Mouse (Mus musculus) intestine, embryonic 14.5 days (tissue): ENCODE measurements around the gene Polr1d. TPM values are rescaled to one million over a fixed set of nuclear protein-coding genes. Genes with fewer than 3 reads are reported as not detected.

Source experiments
- ATAC-seq: fragments of 200-750 bp; cut with Nextera tagmentation; replicated peaks from 2 replicates; pipeline ENCODE4 v1.8.0; 2017; ENCODE audit warnings: low read depth, moderate number of reproducible peaks, moderate TSS enrichment, moderate library complexity; ENCODE audit not compliant: low FRiP score, low TSS enrichment
- DNase-seq: peaks from one replicate; pipeline ENCODE4 v3.0.0-alpha.2; 2018; ENCODE audit warnings: low spot score
- H3K27ac ChIP-seq: fragments of 300-500 bp; sonication (generic); 2 replicates; pipeline ENCODE4 v1.5.1; 2014; ENCODE audit warnings: low read depth, mild to moderate bottlenecking, control low read depth
- H3K27me3 ChIP-seq: fragments of 300-500 bp; sonication (generic); replicated peaks from 2 replicates; pipeline ENCODE4 v1.6.1; 2014; ENCODE audit warnings: low read length, control low read depth; ENCODE audit not compliant: control insufficient read depth, insufficient read depth
- H3K36me3 ChIP-seq: fragments of 300-500 bp; sonication (generic); 2 replicates; pipeline ENCODE4 v1.6.1; 2014; ENCODE audit warnings: low read length, control low read depth; ENCODE audit not compliant: control insufficient read depth, insufficient read depth
- H3K4me1 ChIP-seq: fragments of 300-500 bp; sonication (generic); replicated peaks from 2 replicates; pipeline ENCODE4 v1.6.1; 2014; ENCODE audit warnings: low read length, control low read depth, mixed read lengths; ENCODE audit not compliant: control insufficient read depth, insufficient read depth
- H3K4me2 ChIP-seq: fragments of 300-500 bp; sonication (generic); 2 replicates; pipeline ENCODE4 v1.6.1; 2014; ENCODE audit warnings: low read length
- H3K4me3 ChIP-seq: fragments of 300-500 bp; sonication (generic); 2 replicates; pipeline ENCODE4 v1.5.1; 2014; ENCODE audit warnings: low read depth, low read length, control low read depth, mixed read lengths
- H3K9ac ChIP-seq: fragments of 300-500 bp; sonication (generic); 2 replicates; pipeline ENCODE4 v1.6.1; 2014; ENCODE audit warnings: mild to moderate bottlenecking, low read length
- H3K9me3 ChIP-seq: fragments of 300-500 bp; sonication (generic); 2 replicates; pipeline ENCODE4 v1.6.1; 2016; ENCODE audit warnings: low read length, control low read depth; ENCODE audit not compliant: control insufficient read depth
- WGBS: fragments of 180-500 bp; shearing (Covaris S2); extraction: QIAGEN DNeasy Blood & Tissue Kit; methylation state at CpG from one replicate; pipeline ENCODE4 v1.1.7; 2014; 5-methylcytosine and 5-hydroxymethylcytosine counted together
- polyA plus RNA-seq: library from polyadenylated mRNA; unstranded; fragments of >200 nt; fragmentation: Nextera tagmentation; extraction: Ambion mirVana; gene quantifications from 2 replicates; pipeline ENCODE4 v1.2.1, GENCODE M21; 2014

Gene Polr1d
- polyA plus RNA-seq, 1 experiment from 2014 or later: 163 TPM

- Histone ChIP-seq H3K4me2 (no peak overlapping the region), H3K27me3 (no peaks in the 10 kb centered on the region), H3K36me3 (no peaks in the 10 kb centered on the region), H3K27ac (no peak overlapping the region), H3K4me3 (no peak overlapping the region), H3K4me1 (0 out of 2 replicates have a peak, but pooled peaks cover 13% of the 10 kb centered on the region), H3K9ac (no peak overlapping the region), H3K9me3 (no peaks in the 10 kb centered on the region)
- WGBS: 64% methylated on average over 9 of the region's 9 CpGs
- ATAC-seq: no peak
- no peak for DNase-seq
Measured at GRCm38 (mm10) chr5:147059319-147059718, 17.5 kb upstream of the Polr1d start.

GRCm38 (mm10) chr5:147060024-147060423, 16.8 kb upstream of the Polr1d start:
- H3K27ac ChIP-seq: no peak overlapping the region
- WGBS: 87% methylated on average over 2 of the region's 2 CpGs
- H3K4me1 ChIP-seq: 0 out of 2 replicates have a peak, but pooled peaks cover 13% of the 10 kb centered on the region
- no peak overlapping the region for H3K4me3 ChIP-seq
- H3K36me3 ChIP-seq: no peaks in the 10 kb centered on the region
- no peak overlapping the region for H3K4me2 ChIP-seq
- no peak for ATAC-seq
- no peak for DNase-seq
- no peaks in the 10 kb centered on the region for H3K9me3 ChIP-seq
- H3K9ac ChIP-seq: no peak overlapping the region
- H3K27me3 ChIP-seq: no peaks in the 10 kb centered on the region

- ATAC-seq: no peak
- WGBS: 64% methylated on average over 8 of the region's 8 CpGs
- DNase-seq: no peak
- Histone ChIP-seq H3K36me3 (no peaks in the 10 kb centered on the region), H3K9me3 (no peaks in the 10 kb centered on the region), H3K27me3 (no peaks in the 10 kb centered on the region), H3K4me3 (no peak overlapping the region), H3K4me2 (no peak overlapping the region), H3K4me1 (0 out of 2 replicates have a peak, but pooled peaks cover 6% of the 10 kb centered on the region), H3K9ac (no peak overlapping the region), H3K27ac (no peak overlapping the region)
Measured at GRCm38 (mm10) chr5:147063215-147063661, 13.6 kb upstream of the Polr1d start.

- no peak overlapping the region for H3K9ac ChIP-seq
- H3K27ac ChIP-seq: no peak overlapping the region
- ATAC-seq: no peak
- H3K27me3 ChIP-seq: no peaks in the 10 kb centered on the region
- peaks cover 8% of the 10 kb centered on the region for H3K4me1 ChIP-seq
- no peak for DNase-seq
- WGBS: 64% methylated on average over 4 of the region's 4 CpGs
- no peak overlapping the region for H3K4me2 ChIP-seq
- H3K9me3 ChIP-seq: no peaks in the 10 kb centered on the region
- H3K36me3 ChIP-seq: no peaks in the 10 kb centered on the region
- H3K4me3 ChIP-seq: no peak overlapping the region
Measured at GRCm38 (mm10) chr5:147066129-147066528, 10.7 kb upstream of the Polr1d start.

- no peak for DNase-seq
- H3K27ac ChIP-seq: no peak overlapping the region
- no peaks in the 10 kb centered on the region for H3K27me3 ChIP-seq
- whole genome bisulfite sequencing: 51% methylated on average over 5 of the region's 5 CpGs
- no peaks in the 10 kb centered on the region for H3K9me3 ChIP-seq
- peaks cover 8% of the 10 kb centered on the region for H3K4me1 ChIP-seq
- ATAC-seq: no peak
- no peaks in the 10 kb centered on the region for H3K36me3 ChIP-seq
- H3K4me2 ChIP-seq: no peak overlapping the region
- no peak overlapping the region for H3K9ac ChIP-seq
- H3K4me3 ChIP-seq: no peak overlapping the region
Measured at GRCm38 (mm10) chr5:147066965-147067364, 9.9 kb upstream of the Polr1d start.

- Histone ChIP-seq H3K4me3 (no peak overlapping the region), H3K9me3 (no peaks in the 10 kb centered on the region), H3K27me3 (no peaks in the 10 kb centered on the region), H3K9ac (no peak overlapping the region), H3K4me1 (peaks cover 4% of the 10 kb centered on the region), H3K4me2 (no peak overlapping the region), H3K27ac (no peak overlapping the region), H3K36me3 (no peaks in the 10 kb centered on the region)
- DNase-seq (no peak), ATAC-seq (no peak)
- WGBS: 72% methylated on average over 5 of the region's 5 CpGs
Measured at GRCm38 (mm10) chr5:147068876-147069275, 8.0 kb upstream of the Polr1d start.

- no peak overlapping the region for H3K4me3 ChIP-seq
- WGBS: 71% methylated on average over 16 of the region's 16 CpGs
- DNase-seq (no peak), ATAC-seq (no peak)
- peaks cover 11% of the 10 kb centered on the region for H3K4me1 ChIP-seq
- no peaks in the 10 kb centered on the region for H3K27me3 ChIP-seq
- H3K4me2 ChIP-seq: no peak overlapping the region
- H3K36me3 ChIP-seq: no peaks in the 10 kb centered on the region
- H3K9me3 ChIP-seq: no peaks in the 10 kb centered on the region
- no peak overlapping the region for H3K9ac ChIP-seq
- peak overlapping the region; percentile 22; the same call in 1 of the 2 replicates for H3K27ac ChIP-seq
Measured at GRCm38 (mm10) chr5:147070791-147071516, 5.9 kb upstream of the Polr1d start.

GRCm38 (mm10) chr5:147071886-147072285, 5.0 kb upstream of the Polr1d start:
- Histone ChIP-seq H3K9ac (no peak overlapping the region), H3K36me3 (no peaks in the 10 kb centered on the region), H3K4me3 (no peak overlapping the region), H3K4me1 (peaks cover 11% of the 10 kb centered on the region), H3K9me3 (no peaks in the 10 kb centered on the region), H3K27ac (no peak overlapping the region), H3K4me2 (no peak overlapping the region), H3K27me3 (no peaks in the 10 kb centered on the region)
- DNase-seq (no peak), ATAC-seq (no peak)
- WGBS: 65% methylated on average over 4 of the region's 4 CpGs

- 83% methylated on average over 6 of the region's 6 CpGs for whole genome bisulfite sequencing
- no peaks in the 10 kb centered on the region for H3K9me3 ChIP-seq
- H3K9ac ChIP-seq: no peak overlapping the region
Measured at GRCm38 (mm10) chr5:147073805-147074204, 3.0 kb upstream of the Polr1d start.

More at GRCm38 (mm10) chr5:147073805-147074204, 3.0 kb upstream of the Polr1d start:
- Histone ChIP-seq H3K4me2 (no peak overlapping the region), H3K4me1 (peaks cover 20% of the 10 kb centered on the region), H3K27me3 (no peaks in the 10 kb centered on the region), H3K27ac (no peak overlapping the region), H3K4me3 (no peak overlapping the region), H3K36me3 (no peaks in the 10 kb centered on the region)
- DNase-seq: no peak
- ATAC-seq: no peak
